ENCODE assay signal across 36 mouse cellular contexts in genomic region chr4:142024536-142024935, GRCm38 (mm10). TPM values are rescaled to one million over a fixed set of nuclear protein-coding genes. Genes with fewer than 3 reads are reported as not detected.
"Had no signal": no experiment of that assay in that cellular context is flagged by ENCODE, and none has a peak within 500 bp of the region (broad histone marks: within the 10 kb centered on the region; RNA-seq: fewer than 3 reads in every experiment).

No protein-coding gene starts in this region.

- H3K4me2 ChIP-seq: heart, embryonic 11.5 days; heart, embryonic 12.5 days; heart, embryonic 13.5 days; heart, embryonic 15.5 days; hindbrain, embryonic 12.5 days; hindbrain, embryonic 13.5 days; hindbrain, embryonic 14.5 days; hindbrain, embryonic 15.5 days; intestine, embryonic 15.5 days; kidney, embryonic 15.5 days had no signal

- H3K36me3 ChIP-seq: heart, embryonic 10.5 days; heart, embryonic 12.5 days; heart, embryonic 13.5 days; heart, embryonic 15.5 days; hindbrain, embryonic 10.5 days; hindbrain, embryonic 12.5 days; hindbrain, embryonic 13.5 days; hindbrain, embryonic 15.5 days; intestine, embryonic 15.5 days; kidney, embryonic 15.5 days had no signal

- H3K4me1 ChIP-seq: hindbrain, embryonic 10.5 days; hindbrain, embryonic 12.5 days; hindbrain, embryonic 13.5 days; hindbrain, embryonic 15.5 days; intestine, embryonic 15.5 days had no signal

- H3K9me3 ChIP-seq: heart, embryonic 10.5 days; heart, embryonic 12.5 days; heart, embryonic 13.5 days; heart, embryonic 15.5 days; hindbrain, embryonic 10.5 days; hindbrain, embryonic 12.5 days; hindbrain, embryonic 15.5 days; intestine, embryonic 15.5 days; kidney, embryonic 15.5 days had no signal

- H3K27ac ChIP-seq: heart, adult 2 months; heart, embryonic 10.5 days; heart, embryonic 13.5 days; heart, embryonic 15.5 days; hindbrain, embryonic 10.5 days; hindbrain, embryonic 12.5 days; hindbrain, embryonic 13.5 days; hindbrain, embryonic 14.5 days; hindbrain, embryonic 15.5 days; hindbrain, postnatal 0 days; intestine, embryonic 15.5 days; kidney, embryonic 15.5 days; kidney, postnatal 0 days; layer of hippocampus, adult 2 months had no signal

- H3K4me3 ChIP-seq: heart, adult 2 months; heart, embryonic 10.5 days; heart, embryonic 12.5 days; heart, embryonic 13.5 days; heart, embryonic 15.5 days; hindbrain, embryonic 10.5 days; hindbrain, embryonic 12.5 days; hindbrain, embryonic 13.5 days; hindbrain, embryonic 15.5 days; intestine, embryonic 15.5 days; kidney, embryonic 15.5 days; layer of hippocampus, adult 2 months had no signal

- H3K27me3 ChIP-seq: heart, embryonic 12.5 days; heart, embryonic 13.5 days; heart, embryonic 15.5 days; hindbrain, embryonic 12.5 days; hindbrain, embryonic 13.5 days; hindbrain, embryonic 15.5 days; intestine, embryonic 15.5 days; kidney, embryonic 15.5 days had no signal

- H3K9ac ChIP-seq: heart, embryonic 12.5 days; heart, embryonic 13.5 days; heart, embryonic 15.5 days; hindbrain, embryonic 12.5 days; hindbrain, embryonic 13.5 days; hindbrain, embryonic 14.5 days; hindbrain, embryonic 15.5 days; intestine, embryonic 15.5 days; kidney, embryonic 15.5 days had no signal

- DNase-seq: heart, adult 18-20 months; heart, adult 2 months; heart, postnatal 10 days; heart, postnatal 14 days; heart, postnatal 36 days; heart, postnatal 4 days; kidney, adult 11 months; kidney, adult 18-20 months; kidney, adult 2 months; kidney, adult 8-10 months; kidney, adult 9 months; kidney, postnatal 10 days; kidney, postnatal 14 days; kidney, postnatal 25 days; kidney, postnatal 36 days; kidney, postnatal 4 days; layer of hippocampus, adult 9-11 months; layer of hippocampus, postnatal 36 days had no signal

- ATAC-seq: hindbrain, embryonic 16.5 days; hindbrain, postnatal 0 days; inflammation-experienced regulatory T-cells, adult 6 months; intestine, embryonic 15.5 days had no signal

RNA-seq across cellular contexts. Expression of gene Fhad1, which starts 9.7 kb away (rescaled TPM):
- total RNA-seq: heart, postnatal 36 days; hematopoietic stem cell, adult 5-6 weeks had no signal
